ENCODE assay signal across 18 mouse cellular contexts in genomic region chr4:140584240-140584639, GRCm38 (mm10).
DNase-seq lines count a peak whose midpoint lies in the region; ATAC-seq and TF ChIP-seq lines count a peak whose summit lies in the region.
"Had no signal": no experiment of that assay in that cellular context is flagged by ENCODE, and none has a peak within 500 bp of the region (broad histone marks: within the 10 kb centered on the region; RNA-seq: fewer than 3 reads in every experiment).

No protein-coding gene starts in this region.

- 0 out of 2 replicates have a peak, but pooled peaks cover 11% of the 10 kb centered on the region for H3K4me1 ChIP-seq in kidney, embryonic 15.5 days
- peaks cover 18 to 21% of the 10 kb centered on the region in 2 experiments for H3K4me1 ChIP-seq in liver, embryonic 14.5 days (replicated peaks; ENCODE audit: control insufficient read depth in 2 of 2, insufficient read depth in 2 of 2, low read length in 1 of 2)
- H3K4me1 ChIP-seq: embryonic facial prominence, embryonic 12.5 days; forebrain, embryonic 12.5 days; hindbrain, embryonic 12.5 days; neural tube, embryonic 12.5 days had no signal

- DNase-seq in kidney, adult 9 months: no peak
- peak; percentile 81 for DNase-seq in c-Kit-positive CD71-positive TER-119-positive erythroid progenitor cells, embryonic 14.5 days (ENCODE audit: low spot score)
- DNase-seq in liver, embryonic 14.5 days (ENCODE audit: low read depth in 3 of 3, low spot score in 3 of 3): peak; percentile 73 to 78 (median 75)
- no peak for DNase-seq in lung, adult 18-20 months
- no peak for DNase-seq in layer of hippocampus, adult 2 months (ENCODE audit: low spot score in 2 of 2)
- DNase-seq in layer of hippocampus, adult 9-10 months (ENCODE audit: low spot score): no peak
- DNase-seq: adrenal gland, adult 2 months; B cell, adult 2 months; cerebellum, postnatal 14 days; kidney, postnatal 14 days; lung, postnatal 4 days had no signal

- TF ChIP-seq CTCF in liver, embryonic 14.5 days (IDR thresholded peaks at IDR 0.05; ENCODE audit: low read depth): no peak
- no peak for TF ChIP-seq CTCF in layer of hippocampus, adult 2 months (conservative IDR thresholded peaks at IDR 0.05)

- no peaks in the 10 kb centered on the region for H3K9me3 ChIP-seq in kidney, embryonic 15.5 days (replicated peaks)
- H3K9me3 ChIP-seq in liver, embryonic 14.5 days (ENCODE audit: control insufficient read depth, low read length): no peaks in the 10 kb centered on the region
- H3K9me3 ChIP-seq: embryonic facial prominence, embryonic 12.5 days; forebrain, embryonic 12.5 days; heart, embryonic 15.5 days; hindbrain, embryonic 12.5 days; midbrain, embryonic 15.5 days; neural tube, embryonic 12.5 days had no signal

- 52% methylated on average over 5 of the region's 5 CpGs for WGBS in kidney, embryonic 15.5 days
- 8% methylated on average over 5 of the region's 5 CpGs for WGBS in liver, embryonic 14.5 days (ENCODE audit: insufficient replicate concordance)

- peaks cover 55% of the 10 kb centered on the region for H3K36me3 ChIP-seq in kidney, embryonic 15.5 days
- H3K36me3 ChIP-seq in liver, embryonic 14.5 days (replicated peaks; ENCODE audit: control insufficient read depth, insufficient read depth, low read depth): no peaks in the 10 kb centered on the region

- no peak overlapping the region for H3K27ac ChIP-seq in kidney, embryonic 15.5 days
- H3K27ac ChIP-seq in liver, embryonic 14.5 days: no peak overlapping the region
- no peak overlapping the region for H3K27ac ChIP-seq in layer of hippocampus, adult 2 months
- H3K27ac ChIP-seq: embryonic facial prominence, embryonic 12.5 days; forebrain, embryonic 12.5 days; heart, embryonic 15.5 days; hindbrain, embryonic 12.5 days; midbrain, embryonic 15.5 days; neural tube, embryonic 12.5 days had no signal

- no peaks in the 10 kb centered on the region for H3K27me3 ChIP-seq in kidney, embryonic 15.5 days
- no peaks in the 10 kb centered on the region; the same call in 1 of the 2 replicates for H3K27me3 ChIP-seq in liver, embryonic 14.5 days (ENCODE audit: control insufficient read depth, insufficient read depth, low read length)
- H3K27me3 ChIP-seq: embryonic facial prominence, embryonic 12.5 days; forebrain, embryonic 12.5 days; heart, embryonic 15.5 days; hindbrain, embryonic 12.5 days; midbrain, embryonic 15.5 days; neural tube, embryonic 12.5 days had no signal

- no peak overlapping the region for H3K4me3 ChIP-seq in kidney, embryonic 15.5 days (replicated peaks)
- no peak overlapping the region for H3K4me3 ChIP-seq in liver, embryonic 14.5 days (ENCODE audit: insufficient read depth in 1 of 2, low read depth in 2 of 2, low read length in 2 of 2)
- no peak overlapping the region for H3K4me3 ChIP-seq in layer of hippocampus, adult 2 months
- H3K4me3 ChIP-seq: embryonic facial prominence, embryonic 12.5 days; forebrain, embryonic 12.5 days; heart, embryonic 15.5 days; hindbrain, embryonic 12.5 days; midbrain, embryonic 15.5 days; neural tube, embryonic 12.5 days had no signal

- ATAC-seq in kidney, embryonic 15.5 days (replicated peaks; ENCODE audit: low FRiP score): 0 out of 2 replicates have a peak, but pooled peaks have one; percentile 31
- peak; percentile 90 for ATAC-seq in liver, embryonic 14.5 days (ENCODE audit: insufficient read depth)
- ATAC-seq: midbrain, embryonic 15.5 days had no signal

- H3K4me2 ChIP-seq in kidney, embryonic 15.5 days: no peak overlapping the region
- peak overlapping the region; percentile 50 for H3K4me2 ChIP-seq in liver, embryonic 14.5 days (ENCODE audit: low read depth)
- H3K4me2 ChIP-seq: embryonic facial prominence, embryonic 12.5 days; forebrain, embryonic 12.5 days; heart, embryonic 15.5 days; hindbrain, embryonic 12.5 days; midbrain, embryonic 15.5 days; neural tube, embryonic 12.5 days had no signal

- peak; percentile 68 for TF ChIP-seq EP300 in liver, embryonic 14.5 days (IDR thresholded peaks at IDR 0.05; ENCODE audit: low read depth)

- no peak overlapping the region for H3K9ac ChIP-seq in kidney, embryonic 15.5 days
- no peak overlapping the region; the same call in 1 of the 2 replicates for H3K9ac ChIP-seq in liver, embryonic 14.5 days (replicated peaks)
- H3K9ac ChIP-seq: embryonic facial prominence, embryonic 12.5 days; forebrain, embryonic 12.5 days; heart, embryonic 15.5 days; hindbrain, embryonic 12.5 days; midbrain, embryonic 15.5 days; neural tube, embryonic 12.5 days had no signal

Comparison
In these comparisons a context has a peak if more than half of its experiments do, and no peak if none do; other contexts are left out.
1. DNase-seq: peak in c-Kit-positive CD71-positive TER-119-positive erythroid progenitor cells, embryonic 14.5 days (single experiment) and liver, embryonic 14.5 days (3 of 3); none in kidney, adult 9 months (single experiment), lung, adult 18-20 months (0 of 2), layer of hippocampus, adult 2 months (0 of 2) and layer of hippocampus, adult 9-10 months (single experiment).